Mouse (Mus musculus) retina, embryonic 14.5 days (tissue): ENCODE results near the gene Wnt9a.
"Not testable (repeated sequence)": the region's sequence is repeated elsewhere in the genome, so short reads cannot be mapped to it uniquely, and the experiment has no call there.

Experiments used
- DNase-seq: peaks from one replicate; pipeline ENCODE4 v3.0.0-alpha.2; 2015; ENCODE audit warnings: low spot score

Gene Wnt9a

GRCm38 (mm10) chr11:59335150-59335549 is 28.4 kb downstream of the Wnt9a start:
- no peak for DNase-seq

GRCm38 (mm10) chr11:59335942-59336341 is 29.2 kb downstream of the Wnt9a start:
- DNase-seq, result no peak

GRCm38 (mm10) chr11:59336381-59336780 is 29.7 kb downstream of the Wnt9a start:
- peak; percentile 30 for DNase-seq

GRCm38 (mm10) chr11:59337955-59338735 is 31.4 kb downstream of the Wnt9a start:
- no peak for DNase-seq

DNA sequence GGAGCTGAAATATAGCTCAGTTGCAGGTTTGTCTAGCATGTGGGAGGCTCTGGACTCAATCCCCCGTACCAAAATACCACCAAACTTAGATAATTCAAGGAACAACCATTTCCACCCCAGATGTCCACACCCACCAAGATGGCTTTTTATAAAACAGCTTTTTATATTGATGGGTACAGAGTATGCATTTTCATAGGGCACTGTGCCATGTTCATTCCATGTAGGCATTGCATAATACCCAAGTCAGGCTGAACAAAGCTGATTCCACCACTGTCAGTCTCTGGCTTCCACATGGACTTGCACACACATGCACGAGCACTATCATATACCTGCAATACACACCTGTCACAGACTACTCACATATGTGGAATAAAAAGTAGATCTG is 32.0 kb downstream of the Wnt9a start:
- no peak for DNase-seq

DNA sequence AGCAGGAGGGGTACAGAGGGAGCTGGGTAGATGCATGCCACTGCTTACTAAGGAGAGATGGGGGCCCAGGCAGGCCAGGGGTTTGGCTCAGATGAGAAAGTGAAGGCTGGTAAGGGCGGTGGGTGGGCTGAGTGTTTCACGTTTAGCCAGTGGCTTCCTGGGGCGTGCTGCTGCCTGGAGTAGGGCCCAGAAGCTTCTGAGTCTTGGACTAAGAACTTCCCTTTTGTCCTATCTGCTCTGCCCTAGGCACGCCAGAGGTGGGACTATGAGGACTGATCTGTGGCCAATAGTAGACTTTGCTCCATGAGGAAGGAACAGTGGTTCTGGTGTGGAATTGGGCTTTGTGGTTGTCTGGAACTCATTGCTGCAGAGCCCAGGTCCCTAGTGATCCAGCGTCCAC is 36.2 kb downstream of the Wnt9a start:
- DNase-seq, result no peak

DNA sequence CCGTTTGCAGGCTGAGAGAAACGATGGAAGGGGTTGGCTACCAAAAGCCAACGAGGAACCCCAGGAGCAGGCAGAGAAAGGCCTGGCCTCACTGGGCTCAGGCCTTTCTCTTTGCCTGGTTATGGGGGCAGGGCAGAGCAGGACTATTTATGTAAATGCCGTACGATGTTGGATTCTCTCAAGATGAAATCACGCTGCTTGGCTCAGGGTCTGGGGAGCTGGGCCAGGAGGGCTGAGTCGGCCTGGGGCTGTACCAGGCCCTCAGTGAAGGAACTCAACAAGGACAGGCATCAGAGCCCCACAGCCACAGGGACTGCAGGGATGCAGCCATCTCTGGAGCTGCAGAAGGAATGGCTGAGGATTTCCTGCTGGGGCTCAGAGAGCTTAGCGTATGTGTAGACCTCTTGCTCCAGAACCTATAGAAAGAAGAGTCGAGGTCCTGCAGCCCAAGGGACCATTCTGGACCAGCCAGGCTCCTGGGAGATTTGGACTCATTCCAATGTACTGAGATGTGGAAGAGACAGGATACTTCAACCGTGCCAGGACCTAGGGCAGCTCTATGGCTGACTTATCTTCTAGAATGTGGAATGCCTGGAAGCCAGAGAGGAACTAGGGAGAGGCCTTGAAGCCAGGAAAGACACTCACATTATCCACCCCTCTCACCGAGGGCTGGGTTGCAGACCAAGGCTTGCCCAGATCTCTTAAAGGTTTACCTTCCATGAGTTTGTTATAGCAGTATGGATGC is 39.6 kb downstream of the Wnt9a start:
- no peak for DNase-seq

DNA sequence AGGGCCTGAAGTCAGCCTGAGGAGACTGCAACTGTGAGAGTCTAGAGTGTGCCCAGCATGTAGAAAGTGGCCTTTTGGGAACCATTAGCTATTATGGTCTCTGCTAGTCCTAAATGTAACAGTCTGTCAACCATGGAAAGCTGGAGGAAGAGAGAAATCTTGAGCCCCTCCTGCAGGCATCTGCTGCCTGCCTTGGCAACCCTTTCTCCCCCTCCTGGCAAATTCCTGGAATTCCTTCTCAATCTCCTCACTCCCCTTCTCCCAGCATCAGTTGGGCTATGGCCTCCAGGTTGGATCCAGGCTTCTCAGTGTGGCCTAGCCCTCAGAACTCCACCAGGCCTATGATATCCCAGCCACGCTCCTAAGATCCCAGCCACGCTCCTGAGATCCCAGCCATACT is 43.6 kb downstream of the Wnt9a start:
- no peak for DNase-seq

DNA sequence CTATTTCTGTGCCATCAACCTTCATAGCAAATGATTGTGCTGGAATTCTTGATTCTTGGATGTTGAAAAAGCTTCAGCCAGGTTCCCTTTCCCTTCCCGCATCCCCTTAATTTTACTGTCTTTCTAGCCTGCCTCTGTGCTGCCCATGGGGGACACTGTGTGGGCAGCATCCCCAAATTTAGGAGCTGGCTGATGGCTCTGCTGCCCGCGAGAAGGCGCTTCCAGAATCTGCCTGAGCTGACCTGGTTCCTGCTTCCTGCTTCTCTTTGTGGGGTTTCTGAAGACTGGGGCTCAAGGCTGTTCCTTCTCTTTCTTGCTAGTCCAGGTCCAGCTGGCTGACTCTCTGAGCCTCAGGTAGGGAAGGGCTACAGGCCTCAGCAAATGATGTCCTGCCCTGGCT is 48.1 kb downstream of the Wnt9a start:
- DNase-seq, result no peak

GRCm38 (mm10) chr11:59356874-59357289 is 50.2 kb downstream of the Wnt9a start:
- no peak for DNase-seq

- DNase-seq, result no peak
Measured at GRCm38 (mm10) chr11:59361291-59361690, 54.6 kb downstream of the Wnt9a start.

DNA sequence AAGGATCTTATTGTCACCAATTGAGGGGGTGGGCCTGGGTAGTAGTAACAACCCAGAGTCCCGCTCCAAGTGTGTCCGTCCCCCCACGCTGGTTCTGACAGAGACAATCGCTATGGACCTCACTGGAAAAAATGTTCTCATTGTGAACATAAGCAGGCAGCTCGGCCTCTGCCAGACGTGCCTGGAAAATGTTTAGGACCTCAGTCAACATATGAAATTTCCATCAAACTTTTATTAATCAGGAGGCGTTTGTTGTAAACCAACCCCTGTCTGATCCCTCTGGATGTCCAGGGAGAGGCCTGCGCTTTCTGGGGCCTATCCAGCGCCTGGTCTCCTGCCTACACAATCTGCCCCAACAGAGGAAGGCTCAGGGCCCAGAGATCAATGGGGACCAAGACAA is 57.3 kb downstream of the Wnt9a start:
- DNase-seq, result no peak

DNA sequence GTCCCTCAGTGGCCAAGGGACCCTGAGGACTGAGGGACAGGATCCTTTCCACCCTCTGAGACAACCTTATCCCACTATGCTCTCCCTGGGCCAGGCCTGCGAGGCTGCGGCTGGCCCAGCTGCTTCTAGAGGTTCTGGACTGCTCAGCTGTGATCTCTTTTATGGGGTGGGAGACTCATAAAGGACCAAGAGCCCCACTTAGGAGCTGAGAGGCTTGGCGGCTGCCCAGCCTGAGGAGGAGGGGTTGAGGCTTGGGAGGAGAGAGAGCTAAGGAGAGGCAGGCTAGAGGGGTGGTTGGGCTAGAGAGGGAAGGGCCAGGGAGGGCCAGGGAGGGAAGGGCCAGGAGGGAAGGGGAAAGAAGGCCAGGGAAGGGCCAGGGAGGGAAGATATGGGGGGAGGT is 57.7 kb downstream of the Wnt9a start:
- no peak for DNase-seq

GRCm38 (mm10) chr11:59366031-59366430 is 59.3 kb downstream of the Wnt9a start:
- no peak for DNase-seq

DNA sequence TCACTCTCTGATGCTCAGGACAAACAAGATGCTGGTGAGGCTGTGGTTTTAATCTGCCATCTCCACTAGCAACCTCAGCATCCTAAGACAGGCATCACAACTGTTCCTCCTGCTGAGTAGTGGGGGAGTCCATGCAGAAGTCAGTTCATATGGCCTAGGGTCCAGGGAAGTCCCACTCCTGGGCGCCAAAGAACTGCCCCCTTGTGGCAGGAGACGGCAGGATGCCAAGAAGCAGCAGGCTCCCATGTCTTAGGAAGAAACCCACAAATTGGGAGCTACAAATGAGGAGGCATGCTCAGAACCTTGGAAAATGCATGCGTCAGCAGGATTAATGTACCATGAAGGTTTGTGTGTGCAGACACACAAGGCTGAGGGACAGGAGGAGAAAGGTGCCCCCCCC is 59.9 kb downstream of the Wnt9a start:
- DNase-seq, result peak; percentile 51

- DNase-seq, result not testable (repeated sequence)
Measured at GRCm38 (mm10) chr11:59367955-59368354, 61.2 kb downstream of the Wnt9a start.

DNA sequence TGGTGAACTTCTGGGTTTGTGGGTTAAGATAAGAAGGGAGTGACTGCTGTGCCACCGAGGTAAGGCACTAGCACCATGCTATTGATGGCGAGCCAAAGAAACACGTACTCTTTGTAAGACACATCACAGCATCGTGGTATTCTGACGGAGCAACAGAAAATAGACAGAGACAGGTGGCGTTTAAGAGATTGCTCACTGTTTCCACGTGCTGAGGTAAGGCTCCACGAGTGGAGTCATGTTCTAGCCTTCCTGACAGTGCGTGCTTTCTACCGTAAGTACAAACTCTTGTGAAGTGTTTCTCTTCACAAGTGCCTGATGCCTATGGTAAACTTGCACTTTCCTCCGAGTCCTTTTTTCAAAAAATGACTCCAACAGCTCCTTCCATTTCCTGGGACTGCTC is 63.1 kb downstream of the Wnt9a start:
- no peak for DNase-seq

- no peak for DNase-seq
Measured at GRCm38 (mm10) chr11:59375475-59375874, 68.7 kb downstream of the Wnt9a start, which contains the start of gene Prss38. Gene Prss38, minus strand, starts transcription at chr11:59375657.

DNA sequence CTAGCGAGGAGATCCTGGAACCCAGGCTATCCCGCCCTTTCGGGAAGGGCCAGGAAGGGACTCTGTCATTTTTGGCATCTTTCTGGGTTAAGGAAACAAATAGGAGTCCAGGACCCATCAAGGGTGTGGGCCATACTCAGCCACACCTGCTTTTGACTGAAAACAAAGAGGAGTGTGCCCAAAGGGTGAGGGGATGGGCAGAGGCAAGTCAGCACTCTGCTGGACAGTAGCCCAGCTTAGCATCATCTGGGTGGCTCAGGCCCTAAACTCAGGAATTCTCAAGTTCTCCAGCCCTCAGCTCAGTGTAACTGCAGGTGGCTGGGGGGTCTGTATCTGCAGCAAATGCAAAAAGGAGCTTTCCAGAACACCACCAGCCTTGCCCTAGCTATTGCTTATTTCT is 71.3 kb downstream of the Wnt9a start:
- DNase-seq, result no peak

DNA sequence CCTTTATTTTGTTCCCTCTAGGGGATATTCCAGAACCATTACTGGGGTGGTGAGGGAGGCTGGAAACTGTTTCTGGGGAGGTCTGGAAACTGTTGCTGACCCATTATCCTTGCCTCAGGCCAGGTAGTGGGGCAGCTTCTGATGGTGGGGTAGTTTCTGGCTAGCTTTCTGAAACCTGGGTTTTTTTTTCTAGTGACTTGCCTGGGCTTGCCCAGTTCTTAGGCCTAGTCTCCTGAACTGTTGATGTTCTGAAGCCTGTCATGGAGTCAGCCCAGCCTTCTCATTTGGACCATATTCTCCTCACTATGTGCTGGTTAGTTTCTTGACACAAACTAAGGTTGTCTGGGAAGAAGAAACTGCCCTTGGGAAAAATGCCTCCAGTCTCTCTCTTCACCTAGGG is 72.8 kb downstream of the Wnt9a start:
- no peak for DNase-seq
